Mouse (Mus musculus) splenic B cell, adult 2 months (primary cell): ENCODE measurements around the gene Dhx32.

ENCODE experiments used
- DNase-seq: peaks from one replicate; pipeline ENCODE4 v3.0.0-alpha.2; 2011; ENCODE audit warnings: low read depth, low spot score
- H3K27me3 ChIP-seq: 2 replicates; pipeline ENCODE4 v1.6.1; 2012; ENCODE audit warnings: mild to moderate bottlenecking, low read length, moderate library complexity, mixed read lengths; ENCODE audit not compliant: control insufficient read depth, poor library complexity, insufficient read depth, severe bottlenecking
- H3K36me3 ChIP-seq: 2 replicates; pipeline ENCODE4 v1.6.1; 2012; ENCODE audit warnings: mild to moderate bottlenecking, low read length, moderate library complexity, mixed read lengths; ENCODE audit not compliant: control insufficient read depth, poor library complexity, insufficient read depth, severe bottlenecking

Gene Dhx32

DNA sequence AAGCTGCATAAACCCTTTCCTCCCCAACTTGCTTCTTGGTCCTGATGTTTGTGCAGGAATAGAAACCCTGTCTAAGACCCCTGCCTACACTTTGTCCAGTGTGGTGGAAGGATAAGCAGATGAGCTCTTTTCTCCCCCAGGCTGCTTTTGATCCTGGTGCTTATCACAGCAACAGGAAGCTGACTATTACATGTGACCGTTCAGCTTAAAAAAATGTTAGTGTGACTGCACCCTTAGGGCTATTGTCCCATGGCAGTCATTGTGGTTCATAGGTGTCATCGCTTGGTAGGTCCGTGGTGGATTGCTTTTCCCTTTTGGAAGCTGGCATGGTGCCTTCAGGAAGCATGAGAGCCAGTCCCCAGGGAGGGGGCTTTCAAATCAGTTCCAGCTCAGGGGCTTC, 5.6 kb upstream of the Dhx32 start:
- Histone ChIP-seq H3K36me3 (no peaks in the 10 kb centered on the region), H3K27me3 (no peaks in the 10 kb centered on the region)
- DNase-seq: no peak

DNA sequence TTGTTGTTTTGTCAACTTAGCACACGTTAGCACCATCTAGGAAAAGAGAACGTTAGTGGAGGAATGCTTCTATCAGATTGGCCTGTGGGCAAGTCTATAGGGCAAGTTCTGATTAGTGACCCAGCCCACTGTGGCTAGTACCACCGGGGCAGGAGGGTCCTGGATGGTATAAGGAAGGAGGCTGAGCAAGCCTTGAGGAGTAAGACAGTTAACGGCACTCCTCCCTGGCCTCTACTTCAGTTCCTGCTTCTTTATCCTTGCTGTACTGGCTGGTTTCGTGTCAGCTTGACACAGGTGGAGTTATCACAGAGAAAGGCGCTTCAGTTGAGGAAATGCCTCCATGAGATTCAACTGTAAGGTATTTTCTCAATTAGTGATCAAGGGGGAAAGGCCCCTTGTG, 5.0 kb upstream of the Dhx32 start:
- H3K27me3 ChIP-seq: no peaks in the 10 kb centered on the region
- DNase-seq: no peak
- no peaks in the 10 kb centered on the region for H3K36me3 ChIP-seq

DNA sequence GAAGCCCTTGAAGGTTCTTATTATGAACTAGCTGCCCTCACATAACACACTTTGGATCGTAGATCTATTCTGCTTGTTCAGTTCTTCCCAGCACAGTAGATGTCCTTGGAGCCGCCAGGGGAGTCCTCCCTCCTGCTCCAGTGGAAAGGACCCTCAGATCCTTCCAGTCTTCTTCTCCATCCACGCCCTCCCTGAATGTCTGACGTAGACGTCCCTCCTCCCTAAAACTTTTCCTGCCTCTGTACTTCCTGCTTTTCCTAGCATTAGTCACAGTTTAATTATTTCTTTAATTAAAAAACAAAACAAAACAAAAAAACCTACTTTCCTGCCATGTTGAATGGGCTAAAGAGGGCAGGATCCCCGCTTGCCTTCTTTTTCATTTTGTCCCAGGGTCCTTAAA, 535 bp downstream of the Dhx32 start:
- Histone ChIP-seq H3K36me3 (no peaks in the 10 kb centered on the region), H3K27me3 (no peaks in the 10 kb centered on the region)
- no peak for DNase-seq

GRCm38 (mm10) chr7:133781583-133781982, 943 bp downstream of the Dhx32 start:
- no peaks in the 10 kb centered on the region for H3K36me3 ChIP-seq
- no peaks in the 10 kb centered on the region; the same call in 1 of the 2 replicates for H3K27me3 ChIP-seq
- no peak for DNase-seq

DNA sequence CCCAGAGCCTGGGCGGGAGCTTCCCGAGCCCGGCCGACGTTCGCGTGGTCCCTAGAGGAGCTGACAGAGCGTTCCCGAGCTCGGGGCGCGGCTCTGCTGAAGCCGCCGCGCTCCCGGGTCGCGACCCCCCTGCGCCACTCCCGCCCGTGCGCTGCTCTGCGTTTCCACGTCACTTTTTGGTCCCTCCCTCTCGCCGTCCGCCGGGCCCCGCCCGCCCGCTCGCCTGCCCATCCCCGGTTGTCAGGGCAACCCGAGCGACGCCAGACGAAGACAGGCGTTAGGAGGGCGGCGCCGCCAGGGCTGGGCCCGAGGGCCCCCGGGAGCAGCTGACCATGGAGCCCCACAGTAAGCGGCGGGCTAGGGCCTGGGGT, 5.9 kb downstream of the Dhx32 start, which contains the start of gene Fank1:
Fank1 (plus strand) TSS at position 236 of the 371 bp plus-strand sequence.
- H3K27me3 ChIP-seq: no peaks in the 10 kb centered on the region; the same call in 1 of the 2 replicates
- peak; percentile 88 for DNase-seq
- H3K36me3 ChIP-seq: no peaks in the 10 kb centered on the region

DNA sequence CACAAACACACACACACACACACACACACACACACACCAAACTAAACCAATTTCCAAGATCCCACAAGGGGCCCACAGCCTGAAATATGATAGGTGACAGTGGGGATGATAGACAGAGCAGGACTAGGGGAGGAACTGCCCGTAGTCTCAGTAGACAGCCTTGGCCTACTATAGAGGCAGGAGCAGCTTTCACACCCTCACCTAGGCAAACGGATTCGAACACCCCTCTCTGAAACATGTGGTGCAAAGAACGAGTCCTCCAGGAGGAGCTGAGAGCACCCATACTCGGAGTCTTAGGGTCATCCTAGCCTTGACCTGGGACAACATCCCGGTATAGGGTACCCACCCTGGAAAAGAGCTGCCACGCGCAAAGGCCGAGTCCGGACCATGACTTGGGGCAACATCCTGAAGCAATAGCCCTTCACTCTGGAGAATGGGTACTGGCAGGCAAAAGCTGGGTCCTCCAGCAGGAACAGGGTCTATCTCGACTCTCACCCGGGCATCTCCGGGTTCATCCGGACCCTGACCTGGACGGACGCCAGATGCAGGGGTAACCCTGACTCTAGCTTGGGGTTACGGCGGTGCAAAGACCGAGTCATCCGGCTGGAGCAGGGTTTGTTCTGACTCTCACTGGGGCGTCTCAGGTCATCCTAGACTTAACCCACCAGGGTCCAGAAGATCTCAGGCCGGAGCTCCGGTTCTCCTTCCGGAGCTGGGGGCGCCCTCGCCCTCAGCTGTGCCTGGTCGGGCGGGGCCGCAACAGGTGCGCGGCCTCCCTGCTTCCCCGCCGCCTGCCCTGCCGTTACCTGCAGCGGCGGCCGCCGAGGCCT, 6.5 kb downstream of the Dhx32 start:
- no peaks in the 10 kb centered on the region for H3K36me3 ChIP-seq
- DNase-seq: peak; percentile 3
- H3K27me3 ChIP-seq: no peaks in the 10 kb centered on the region; the same call in 1 of the 2 replicates

DNA sequence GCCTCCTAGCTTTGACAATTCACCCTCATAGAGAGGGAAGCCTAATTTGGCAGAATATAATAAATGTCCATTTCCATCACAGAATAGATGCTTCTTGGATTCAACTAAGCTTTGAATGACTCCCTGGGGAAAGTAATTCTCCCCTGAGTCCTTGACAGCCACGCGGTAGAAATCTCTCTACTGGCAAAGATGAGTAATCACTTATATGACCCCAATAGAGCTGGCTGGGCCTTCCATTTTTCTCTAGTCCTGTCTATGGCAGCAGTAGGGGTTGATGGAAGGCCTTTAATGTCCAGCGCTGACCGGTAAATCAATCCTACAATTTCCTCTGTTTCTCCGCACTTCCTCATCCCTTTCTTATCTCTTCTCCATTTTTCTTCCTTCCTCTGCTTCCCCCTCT, 7.3 kb downstream of the Dhx32 start:
- H3K36me3 ChIP-seq: no peaks in the 10 kb centered on the region
- H3K27me3 ChIP-seq: no peaks in the 10 kb centered on the region; the same call in 1 of the 2 replicates
- DNase-seq: peak; percentile 7

GRCm38 (mm10) chr7:133768517-133768916, 14.0 kb downstream of the Dhx32 start:
- H3K36me3 ChIP-seq: no peaks in the 10 kb centered on the region
- no peaks in the 10 kb centered on the region for H3K27me3 ChIP-seq
- no peak for DNase-seq

DNA sequence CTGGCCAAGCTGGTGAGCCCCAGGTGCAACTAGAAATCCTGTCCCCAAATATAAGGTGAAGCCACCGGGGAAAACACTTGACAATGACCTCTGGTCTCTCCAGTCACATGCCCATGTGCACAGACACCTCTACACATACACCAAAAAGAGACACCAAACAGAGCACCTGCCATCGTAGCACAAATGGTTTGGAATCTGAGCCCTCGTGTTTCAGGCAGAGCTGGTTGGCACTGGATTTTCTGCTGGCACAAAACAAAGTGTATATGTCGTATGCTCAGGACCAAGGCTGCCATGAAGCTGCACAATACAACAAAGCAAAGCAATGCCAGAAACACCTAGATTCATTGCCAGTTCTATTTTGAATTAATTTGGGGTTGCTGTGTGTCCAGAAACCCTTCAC, 14.5 kb downstream of the Dhx32 start:
- no peak for DNase-seq
- Histone ChIP-seq H3K36me3 (no peaks in the 10 kb centered on the region), H3K27me3 (no peaks in the 10 kb centered on the region)

GRCm38 (mm10) chr7:133765849-133766243, 16.7 kb downstream of the Dhx32 start:
- Histone ChIP-seq H3K27me3 (no peaks in the 10 kb centered on the region), H3K36me3 (no peaks in the 10 kb centered on the region)
- no peak for DNase-seq

DNA sequence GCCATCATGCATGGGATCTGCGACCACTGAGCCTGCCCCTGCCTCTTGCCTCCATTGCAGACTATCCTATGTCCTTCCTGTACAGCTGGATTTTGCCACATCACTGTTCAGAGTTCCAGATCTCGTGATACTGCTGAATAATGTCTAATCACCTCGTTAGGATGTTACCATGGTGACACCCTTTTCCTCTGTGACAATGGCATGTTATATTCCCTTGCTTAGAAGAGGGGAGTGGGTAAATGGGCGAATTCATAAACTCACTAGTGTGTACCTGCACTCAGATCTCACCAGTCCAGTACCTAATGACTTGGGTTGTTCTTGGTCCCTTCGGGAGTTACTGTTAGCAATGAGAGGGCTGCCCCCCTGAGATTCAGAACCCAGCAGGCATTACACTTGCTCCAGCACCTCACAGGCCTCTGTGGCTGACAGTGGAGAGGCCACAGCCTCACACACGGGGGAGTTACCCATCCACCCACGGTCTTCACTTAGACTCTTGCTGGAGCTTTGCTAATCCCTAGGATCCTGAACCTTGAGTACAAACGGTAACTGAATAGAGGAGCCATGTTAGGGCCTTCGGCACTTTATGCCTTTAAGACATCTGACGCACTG, 17.2 kb downstream of the Dhx32 start:
- no peaks in the 10 kb centered on the region for H3K36me3 ChIP-seq
- H3K27me3 ChIP-seq: no peaks in the 10 kb centered on the region
- no peak for DNase-seq

DNA sequence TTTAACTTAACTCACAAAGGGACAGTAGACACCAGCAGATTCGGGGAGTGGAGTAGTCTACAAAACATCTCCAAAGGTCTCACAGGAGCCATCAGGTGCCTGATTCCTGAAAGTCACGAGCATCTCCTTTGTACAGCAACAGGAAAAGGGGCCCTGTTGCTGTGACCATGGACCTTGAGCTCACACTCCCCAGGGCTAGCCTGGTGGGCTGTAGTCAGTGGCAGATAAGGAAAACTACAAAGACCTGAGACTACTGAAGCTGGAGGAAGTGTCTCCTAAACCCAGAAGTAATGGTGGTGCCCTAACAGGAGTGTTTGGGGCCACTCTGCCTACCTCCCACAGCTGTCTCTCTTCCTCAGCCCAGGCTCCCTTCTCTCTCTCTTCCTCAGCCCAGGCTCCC, 18.1 kb downstream of the Dhx32 start:
- Histone ChIP-seq H3K27me3 (no peaks in the 10 kb centered on the region), H3K36me3 (0 out of 2 replicates have a peak, but pooled peaks cover 2% of the 10 kb centered on the region)
- DNase-seq: no peak

DNA sequence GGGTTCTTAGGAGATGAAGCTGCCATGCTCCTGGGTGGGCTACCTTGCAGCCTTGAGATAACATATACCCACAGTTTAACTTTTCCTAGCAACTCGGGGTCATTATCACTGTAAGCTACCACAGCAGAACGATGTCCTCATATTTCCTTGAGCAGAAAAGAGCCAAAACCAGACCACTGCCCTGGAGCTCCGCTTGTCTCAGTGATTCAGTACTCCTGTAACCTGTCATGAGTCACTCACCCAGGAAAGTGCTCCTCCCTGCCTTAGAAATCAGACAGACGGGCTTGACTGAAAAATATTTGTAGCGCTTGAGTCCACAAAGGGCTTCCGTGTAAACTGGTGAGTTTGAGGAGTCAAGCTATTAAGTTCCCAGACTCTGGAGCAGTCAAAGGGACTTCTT, 19.8 kb downstream of the Dhx32 start:
- H3K36me3 ChIP-seq: 0 out of 2 replicates have a peak, but pooled peaks cover 2% of the 10 kb centered on the region
- DNase-seq: no peak

GRCm38 (mm10) chr7:133759611-133760353, 22.7 kb downstream of the Dhx32 start:
- DNase-seq: no peak
- H3K36me3 ChIP-seq: 0 out of 2 replicates have a peak, but pooled peaks cover 3% of the 10 kb centered on the region

More for the DNA sequence above, 19.8 kb downstream of the Dhx32 start:
- H3K27me3 ChIP-seq: no peaks in the 10 kb centered on the region

GRCm38 (mm10) chr7:133758716-133759115, 23.8 kb downstream of the Dhx32 start:
- 0 out of 2 replicates have a peak, but pooled peaks cover 3% of the 10 kb centered on the region for H3K36me3 ChIP-seq
- DNase-seq: peak; percentile 6
- H3K27me3 ChIP-seq: no peaks in the 10 kb centered on the region

More at GRCm38 (mm10) chr7:133759611-133760353, 22.7 kb downstream of the Dhx32 start:
- H3K27me3 ChIP-seq: no peaks in the 10 kb centered on the region
